Mouse (Mus musculus) CH12.LX (cell line): ENCODE results near the gene Srsf6. TPM values are rescaled to one million over a fixed set of nuclear protein-coding genes. Genes with fewer than 3 reads are reported as not detected.

Source experiments
- DNase-seq: peaks from one replicate; pipeline ENCODE4 v3.0.0-alpha.2; 2013; ENCODE audit errors: extremely low read depth
- H3K27ac ChIP-seq: 2 replicates; pipeline ENCODE4 v1.5.1; 2012; ENCODE audit warnings: low read depth, mild to moderate bottlenecking, control low read depth, moderate library complexity; ENCODE audit not compliant: insufficient read depth
- H3K27me3 ChIP-seq: replicated peaks from 2 replicates; pipeline ENCODE3; 2012; ENCODE audit warnings: inconsistent platforms
- H3K36me3 ChIP-seq, 2 experiments: replicated peaks in 1 of 2; 2 replicates each; pipeline versions ENCODE3 to v1.6.1; 2012; ENCODE audit warnings: inconsistent platforms in 1 of 2, low read length in 1 of 2, mild to moderate bottlenecking in 1 of 2, mixed read lengths in 1 of 2, moderate library complexity in 1 of 2; ENCODE audit not compliant: control insufficient read depth in 1 of 2, insufficient read depth in 1 of 2
- H3K4me1 ChIP-seq, 2 experiments: 2 replicates each; pipeline ENCODE4 v1.6.1; 2012; ENCODE audit warnings: inconsistent platforms in 1 of 2, moderate library complexity in 1 of 2; ENCODE audit not compliant: insufficient read depth in 2 of 2, control insufficient read depth in 1 of 2
- H3K4me2 ChIP-seq: 2 replicates; pipeline ENCODE4 v1.6.1; 2012; ENCODE audit warnings: low read depth, mild to moderate bottlenecking, control low read depth; ENCODE audit not compliant: poor library complexity, insufficient read depth, severe bottlenecking
- H3K4me3 ChIP-seq, 3 experiments: fragments of 150-350 bp in 1 of 3; sonication (generic) in 1 of 3; replicated peaks in 1 of 3; 2 replicates each; pipeline versions ENCODE3 to v1.5.1; 2011 to 2012; ENCODE audit warnings: low read depth in 2 of 3, low read length in 2 of 3, mild to moderate bottlenecking in 2 of 3, moderate library complexity in 2 of 3, control low read depth in 1 of 3, improper control_type of control experiment in 1 of 3, inconsistent platforms in 1 of 3, mixed read lengths in 1 of 3; ENCODE audit not compliant: poor library complexity in 1 of 3
- H3K79me2 ChIP-seq: replicated peaks from 2 replicates; pipeline ENCODE4 v1.6.1; 2012; ENCODE audit warnings: mild to moderate bottlenecking, moderate library complexity; ENCODE audit not compliant: control insufficient read depth, poor library complexity, insufficient read depth, severe bottlenecking; ENCODE audit errors: extremely low read depth
- H3K9ac ChIP-seq: 2 replicates; pipeline ENCODE4 v1.6.1; 2012; ENCODE audit warnings: low read depth, mild to moderate bottlenecking, control low read depth, moderate library complexity; ENCODE audit not compliant: insufficient read depth
- H3K9me3 ChIP-seq: replicated peaks from 2 replicates; pipeline ENCODE3; 2012; ENCODE audit warnings: low read length, inconsistent platforms, mixed read lengths
- CTCF ChIP-seq, 2 experiments: IDR thresholded peaks in 1 of 2; conservative IDR thresholded peaks in 1 of 2; 2 replicates each; pipeline ENCODE4 v1.5.1; 2011 to 2012; ENCODE audit warnings: low read depth in 2 of 2, low read length in 2 of 2, improper control_type of control experiment in 1 of 2, inconsistent platforms in 1 of 2, mild to moderate bottlenecking in 1 of 2, moderate library complexity in 1 of 2
- EP300 ChIP-seq: IDR thresholded peaks from 2 replicates; pipeline ENCODE4 v1.6.1; 2011; ENCODE audit warnings: low read length, improper control_type of control experiment
- ETS1 ChIP-seq: conservative IDR thresholded peaks from 2 replicates; pipeline ENCODE4 v1.6.1; 2012; ENCODE audit warnings: low read depth, mild to moderate bottlenecking, inconsistent platforms, low read length, improper control_type of control experiment, moderate library complexity
- HCFC1 ChIP-seq: IDR thresholded peaks from 2 replicates; pipeline ENCODE4 v1.6.1; 2012; ENCODE audit warnings: low read depth, mild to moderate bottlenecking, inconsistent platforms, low read length, improper control_type of control experiment
- IRF4 ChIP-seq: IDR thresholded peaks from 2 replicates; pipeline ENCODE4 v1.6.1; 2014; ENCODE audit warnings: low read depth, mild to moderate bottlenecking, inconsistent platforms, low read length, improper control_type of control experiment
- JUND ChIP-seq: conservative IDR thresholded peaks from 2 replicates; pipeline ENCODE4 v1.6.1; 2011; ENCODE audit warnings: low read depth, low read length, improper control_type of control experiment
- KAT2A ChIP-seq: IDR thresholded peaks from 2 replicates; pipeline ENCODE4 v1.6.1; 2012; ENCODE audit warnings: low read length, improper control_type of control experiment, inconsistent platforms; ENCODE audit not compliant: insufficient replicate concordance
- MAFK ChIP-seq: IDR thresholded peaks from 2 replicates; pipeline ENCODE4 v1.6.1; 2011; ENCODE audit warnings: low read length, improper control_type of control experiment; ENCODE audit not compliant: insufficient replicate concordance
- MAX ChIP-seq: IDR thresholded peaks from 2 replicates; pipeline ENCODE4 v1.6.1; 2011; ENCODE audit warnings: low read length, improper control_type of control experiment
- MAZ ChIP-seq: IDR thresholded peaks from 2 replicates; pipeline ENCODE4 v1.6.1; 2012; ENCODE audit warnings: low read depth, mild to moderate bottlenecking, inconsistent platforms, low read length, improper control_type of control experiment, moderate library complexity
- MEF2A ChIP-seq: IDR thresholded peaks from 2 replicates; pipeline ENCODE4 v1.6.1; 2014; ENCODE audit warnings: low read depth, mild to moderate bottlenecking, inconsistent platforms, low read length, improper control_type of control experiment, borderline replicate concordance
- MXI1 ChIP-seq: IDR thresholded peaks from 2 replicates; pipeline ENCODE4 v1.6.1; 2011; ENCODE audit warnings: mild to moderate bottlenecking, low read depth, low read length, improper control_type of control experiment
- MYC ChIP-seq: IDR thresholded peaks from 2 replicates; pipeline ENCODE4 v1.6.1; 2011; ENCODE audit warnings: low read depth, mild to moderate bottlenecking, improper control_type of control experiment, low read length
- NRF1 ChIP-seq: IDR thresholded peaks from 2 replicates; pipeline ENCODE4 v1.6.1; 2014; ENCODE audit warnings: low read depth, mild to moderate bottlenecking, inconsistent platforms, low read length, improper control_type of control experiment, moderate library complexity
- POLR2A ChIP-seq: IDR thresholded peaks from 2 replicates; pipeline ENCODE4 v1.6.1; 2011; ENCODE audit warnings: low read depth, mild to moderate bottlenecking, improper control_type of control experiment, low read length
- SIN3A ChIP-seq: IDR thresholded peaks from 2 replicates; pipeline ENCODE4 v1.6.1; 2012; ENCODE audit warnings: low read length, improper control_type of control experiment, inconsistent platforms
- TBP ChIP-seq: conservative IDR thresholded peaks from 2 replicates; pipeline ENCODE4 v1.6.1; 2011; ENCODE audit warnings: low read depth, low read length, improper control_type of control experiment
- TCF12 ChIP-seq: IDR thresholded peaks from 2 replicates; pipeline ENCODE4 v1.6.1; 2014; ENCODE audit warnings: low read depth, mild to moderate bottlenecking, inconsistent platforms, low read length, improper control_type of control experiment
- UBTF ChIP-seq: IDR thresholded peaks from 2 replicates; pipeline ENCODE4 v1.6.1; 2012; ENCODE audit warnings: low read depth, mild to moderate bottlenecking, inconsistent platforms, low read length, improper control_type of control experiment, moderate library complexity
- USF2 ChIP-seq: conservative IDR thresholded peaks from 2 replicates; pipeline ENCODE4 v1.6.1; 2011; ENCODE audit warnings: low read depth, low read length, improper control_type of control experiment
- ZC3H11A ChIP-seq: IDR thresholded peaks from 2 replicates; pipeline ENCODE4 v1.6.1; 2012; ENCODE audit warnings: low read depth, mild to moderate bottlenecking, inconsistent platforms, low read length, improper control_type of control experiment
- ZMIZ1 ChIP-seq: IDR thresholded peaks from 2 replicates; pipeline ENCODE4 v1.6.1; 2012; ENCODE audit warnings: low read depth, mild to moderate bottlenecking, inconsistent platforms, low read length, improper control_type of control experiment
- dilution Hi-C: fragments of 300-500 bp; cut with MboI; formaldehyde crosslinking; loops from 2 replicates; pipeline ENCODE4 v1.14.3; 2020; ENCODE audit warnings: low sequenced_read_pairs; ENCODE audit not compliant: extremely low pct_unique_long_range_greater_than_20kb, extremely low pct_ligation_motif_present
- in situ Hi-C: fragments of 300-500 bp; cut with MboI; formaldehyde crosslinking; loops from 3 replicates; pipeline ENCODE4 v1.14.3; 2019; ENCODE audit warnings: low sequenced_read_pairs, low pct_ligation_motif_present, low pct_unique_long_range_greater_than_20kb, mixed read lengths
- polyA plus RNA-seq: library from polyadenylated mRNA; unstranded; fragments of >175 nt; gene quantifications from 2 replicates; pipeline ENCODE4 v1.2.1, GENCODE M21; 2012; ENCODE audit warnings: low read depth; ENCODE audit not compliant: insufficient read length
- total RNA-seq, 2 experiments: library from RNA; depleted of rRNA; stranded (reverse); fragments of 300-350 nt in 1 of 2; fragments of >200 nt in 1 of 2; gene quantifications; 2 replicates each; pipeline ENCODE4 v1.2.3; 2012 to 2014

Gene Srsf6
- total and polyA plus RNA-seq, 3 experiments, result 96.3 to 227 (median 204) TPM

DNA sequence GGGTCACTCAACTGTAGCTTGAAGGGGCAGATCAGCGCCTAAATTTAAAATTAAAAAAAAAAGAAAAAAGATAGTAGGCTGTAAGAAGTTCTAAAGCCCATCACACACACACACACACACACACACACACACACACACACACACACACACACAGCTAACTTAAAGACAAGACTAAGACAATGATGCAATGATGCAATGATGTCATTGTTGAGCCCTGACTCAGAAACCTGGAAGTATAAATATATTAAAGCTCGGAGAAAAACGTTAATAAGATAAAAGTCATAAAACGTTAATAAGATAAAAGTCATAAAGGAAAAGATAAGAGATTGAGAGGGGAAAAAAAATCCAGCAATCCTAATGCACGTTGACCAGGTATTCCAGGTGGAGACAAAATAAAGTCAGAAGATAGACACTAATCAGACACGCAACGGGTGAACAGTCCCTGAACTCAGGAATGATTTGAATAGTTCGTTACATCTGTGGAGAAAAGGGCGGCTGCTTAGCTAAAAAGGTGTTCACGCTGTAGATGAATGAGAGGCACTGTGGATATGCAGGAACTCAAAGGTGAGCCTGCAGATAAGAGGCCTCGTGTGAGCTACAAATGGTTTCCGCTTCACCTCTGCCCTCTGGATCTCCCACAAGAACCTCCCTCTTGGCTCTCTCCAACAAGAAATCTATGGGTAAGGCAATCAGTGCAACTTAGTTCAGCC lies 31.3 kb upstream of the Srsf6 start:
- Histone ChIP-seq H3K4me1 (no peaks in the 10 kb centered on the region), H3K4me3 (no peak overlapping the region), H3K9me3 (no peaks in the 10 kb centered on the region), H3K79me2 (no peaks in the 10 kb centered on the region), H3K4me2 (no peak overlapping the region), H3K36me3 (no peaks in the 10 kb centered on the region), H3K9ac (no peak overlapping the region), H3K27me3 (peaks cover 78% of the 10 kb centered on the region), H3K27ac (no peak overlapping the region)
- no peak for DNase-seq
- TF ChIP-seq ZMIZ1 (no peak), MYC (no peak), USF2 (no peak), MAZ (no peak), CTCF (conservative IDR thresholded peaks at IDR 0.05 in 1 of 2, IDR thresholded peaks at IDR 0.05 in 1 of 2; ENCODE audit: low read depth in 2 of 2, low read length in 2 of 2) (no peak)
- dilution Hi-C loops (no loop called here), in situ Hi-C loops (no loop called here)

DNA sequence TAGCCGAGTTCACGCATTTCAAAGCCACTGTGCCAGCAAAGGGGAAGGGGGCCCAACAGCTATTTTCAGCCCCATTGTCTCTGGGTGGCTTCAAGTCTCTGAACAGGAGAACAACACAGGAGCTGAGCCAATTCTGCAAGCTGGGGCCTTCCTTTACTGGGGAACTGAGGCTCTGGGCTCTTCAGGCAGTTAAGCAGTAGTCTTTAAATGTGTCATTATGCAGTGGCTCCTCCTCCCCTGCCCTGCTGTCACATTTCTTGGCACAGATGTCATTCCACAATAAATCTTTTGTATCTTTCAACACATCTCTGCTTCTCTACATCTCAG lies 30.8 kb upstream of the Srsf6 start:
- Histone ChIP-seq H3K27ac (no peak overlapping the region), H3K9ac (no peak overlapping the region), H3K79me2 (no peaks in the 10 kb centered on the region), H3K4me3 (no peak overlapping the region), H3K4me2 (no peak overlapping the region), H3K9me3 (no peaks in the 10 kb centered on the region), H3K36me3 (no peaks in the 10 kb centered on the region), H3K27me3 (peaks cover 77% of the 10 kb centered on the region), H3K4me1 (no peaks in the 10 kb centered on the region)
- no peak for DNase-seq
- in situ Hi-C loops (no loop called here), dilution Hi-C loops (no loop called here)
- TF ChIP-seq ETS1 (no peak), JUND (no peak), UBTF (no peak), EP300 (no peak), IRF4 (no peak), CTCF (conservative IDR thresholded peaks at IDR 0.05 in 1 of 2, IDR thresholded peaks at IDR 0.05 in 1 of 2; ENCODE audit: low read depth in 2 of 2, low read length in 2 of 2) (no peak), HCFC1 (no peak), SIN3A (no peak), POLR2A (no peak), TCF12 (no peak), ZC3H11A (no peak), MXI1 (no peak)
- TF ChIP-seq, all 38 proteins: peak for 0

DNA sequence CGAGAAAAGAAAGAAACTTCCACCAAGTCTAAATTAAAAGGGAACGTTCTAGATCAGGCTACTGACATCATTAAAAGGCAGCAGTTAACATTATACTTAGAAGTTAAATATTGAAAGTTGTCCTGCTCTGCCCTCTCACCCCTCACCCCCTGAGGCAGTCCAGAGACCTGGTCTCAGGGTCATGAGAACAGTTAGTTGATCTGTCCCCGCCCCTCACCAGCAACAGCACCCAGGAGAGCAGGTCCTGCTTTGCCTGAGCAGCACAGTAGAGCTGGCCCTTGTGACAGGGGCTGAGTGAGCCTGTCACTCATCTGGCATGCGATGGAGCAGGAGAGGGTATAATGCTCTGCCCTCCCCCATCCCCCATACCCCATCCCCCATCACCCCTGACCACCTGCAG lies 25.4 kb upstream of the Srsf6 start:
- in situ Hi-C loops (no loop called here), dilution Hi-C loops (no loop called here)

More for the DNA sequence above, 25.4 kb upstream of the Srsf6 start:
- H3K36me3 ChIP-seq, result no peaks in the 10 kb centered on the region
- H3K79me2 ChIP-seq, result no peaks in the 10 kb centered on the region
- no peak overlapping the region for H3K4me2 ChIP-seq
- no peak for TF ChIP-seq UBTF
- TF ChIP-seq MAX, result no peak
- TF ChIP-seq TBP, result no peak
- TF ChIP-seq ZMIZ1, result no peak
- no peak for TF ChIP-seq USF2
- TF ChIP-seq MEF2A, result no peak
- TF ChIP-seq NRF1, result no peak
- no peak for TF ChIP-seq MAFK
- TF ChIP-seq KAT2A, result no peak
- no peak for TF ChIP-seq HCFC1
- no peaks in the 10 kb centered on the region for H3K9me3 ChIP-seq
- no peaks in the 10 kb centered on the region for H3K4me1 ChIP-seq
- no peak for DNase-seq
- peaks cover 85% of the 10 kb centered on the region for H3K27me3 ChIP-seq
- H3K4me3 ChIP-seq, result no peak overlapping the region
- no peak overlapping the region for H3K27ac ChIP-seq
- no peak overlapping the region for H3K9ac ChIP-seq
